Mouse (Mus musculus): ENCODE data around the gene Marf1.

DNA sequence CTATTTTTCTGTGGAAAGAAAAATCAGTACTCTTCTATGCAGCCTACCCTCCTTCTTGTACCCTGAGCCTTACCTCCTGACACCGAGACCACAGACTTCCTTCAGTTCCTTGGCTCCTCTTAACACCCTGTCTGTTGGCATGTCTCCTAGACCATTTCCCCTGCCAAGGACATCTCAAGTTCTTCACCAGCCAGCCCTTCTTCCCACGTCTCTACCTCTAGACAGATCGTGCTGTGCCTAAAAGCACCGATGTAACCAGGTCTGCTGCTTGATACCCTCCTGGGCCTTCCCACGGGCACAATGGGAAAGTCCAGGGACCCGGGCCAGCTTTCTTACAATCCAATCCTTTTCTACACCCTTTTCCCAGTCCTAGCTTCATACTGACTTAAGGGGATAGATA, 57.3 kb downstream of the Marf1 start:
- no peak for TF ChIP-seq POLR2A (IDR thresholded peaks at IDR 0.05; ENCODE audit: low read depth, low read length)
- TF ChIP-seq HCFC1 (IDR thresholded peaks at IDR 0.05; ENCODE audit: low read depth, low read length), result no peak
- TF ChIP-seq EP300 (IDR thresholded peaks at IDR 0.05; ENCODE audit: low read length), result no peak
- no peak for TF ChIP-seq CTCF (conservative IDR thresholded peaks at IDR 0.05 in 1 of 2, IDR thresholded peaks at IDR 0.05 in 1 of 2; ENCODE audit: low read depth in 2 of 2, low read length in 2 of 2)
- no peak for TF ChIP-seq TCF12 (IDR thresholded peaks at IDR 0.05; ENCODE audit: low read depth, low read length)
- TF ChIP-seq MEF2A (IDR thresholded peaks at IDR 0.05; ENCODE audit: borderline replicate concordance, low read depth, low read length), result no peak
- no peak for TF ChIP-seq BHLHE40 (IDR thresholded peaks at IDR 0.05; ENCODE audit: low read depth, low read length)
- no peak for TF ChIP-seq RAD21 (IDR thresholded peaks at IDR 0.05; ENCODE audit: low read depth, low read length)
